Mouse (Mus musculus): ENCODE data around the gene Igdcc3. TPM values are rescaled to one million over a fixed set of nuclear protein-coding genes. Genes with fewer than 3 reads are reported as not detected.
"Not testable (repeated sequence)": the region's sequence is repeated elsewhere in the genome, so short reads cannot be mapped to it uniquely, and the experiment has no call there.

Igdcc3 gene
- polyA plus RNA-seq, 1 experiment = not detected

DNA sequence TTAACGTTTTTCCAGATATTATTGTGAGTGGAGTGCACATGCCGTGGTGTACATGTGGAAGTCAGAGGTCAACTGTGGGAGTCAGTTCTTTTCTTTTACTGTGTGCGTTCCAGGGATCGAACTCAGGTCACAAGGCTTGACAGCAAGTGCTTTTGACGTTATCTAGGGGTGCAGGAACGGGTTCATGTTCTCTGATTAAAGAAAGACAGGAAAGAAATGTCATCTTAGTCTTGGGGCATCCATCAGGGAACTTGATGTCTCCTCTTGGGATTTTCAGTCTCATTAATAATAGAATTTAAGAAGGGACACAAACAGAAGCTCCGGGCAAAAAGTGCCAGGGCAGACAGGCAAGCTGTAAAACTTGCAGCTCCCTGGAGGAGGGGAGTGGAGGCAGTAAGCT, 58.7 kb downstream of the Igdcc3 start:
- WGBS = 58% methylated on average over 7 of the region's 7 CpGs

DNA sequence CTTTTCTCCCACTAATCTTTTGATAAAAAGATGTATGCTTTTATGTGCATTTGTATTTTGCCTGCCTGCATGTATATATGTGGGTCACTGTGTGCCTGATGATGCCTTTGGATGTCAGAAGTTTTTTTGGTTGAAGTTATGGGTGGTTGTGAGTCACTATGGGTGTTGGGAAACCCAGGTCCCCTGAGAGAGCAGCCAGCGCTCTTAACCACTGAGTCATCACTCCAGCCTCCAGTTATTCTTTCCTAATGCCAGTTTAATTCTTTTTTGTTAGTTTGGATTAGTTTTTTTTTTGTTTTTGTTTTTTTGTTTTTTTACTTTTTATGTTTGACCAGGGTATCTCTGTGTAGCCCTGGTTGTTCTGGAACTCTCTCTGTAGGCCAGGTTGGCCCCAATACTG, 59.6 kb downstream of the Igdcc3 start:
- no peak for DNase-seq (ENCODE audit: low read depth, low spot score)
- 50% methylated on average over 1 of the region's 1 CpGs for WGBS

More for the DNA sequence above, 58.7 kb downstream of the Igdcc3 start:
- no peak for DNase-seq (ENCODE audit: low read depth, low spot score)

DNA sequence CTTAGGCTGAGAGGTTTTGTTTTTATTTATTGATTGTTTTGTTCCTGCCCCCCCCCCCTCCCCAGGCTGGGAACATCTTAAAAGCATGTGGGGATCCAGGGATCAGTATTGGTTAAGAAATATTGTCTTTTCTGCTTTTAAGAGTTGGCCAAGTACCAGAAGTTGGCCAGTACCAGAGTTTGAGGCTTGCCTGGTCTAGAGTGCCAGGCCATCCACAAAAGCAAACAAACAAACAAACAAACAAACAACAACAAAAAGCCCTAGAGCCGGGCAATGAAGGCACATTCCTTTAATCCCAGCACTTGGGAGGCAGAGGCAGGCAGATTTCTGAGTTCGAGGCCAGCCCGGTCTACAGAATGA, 60.0 kb downstream of the Igdcc3 start:
- no peak for DNase-seq (ENCODE audit: low read depth, low spot score)
- WGBS = 41% methylated on average over 3 of the region's 3 CpGs

DNA sequence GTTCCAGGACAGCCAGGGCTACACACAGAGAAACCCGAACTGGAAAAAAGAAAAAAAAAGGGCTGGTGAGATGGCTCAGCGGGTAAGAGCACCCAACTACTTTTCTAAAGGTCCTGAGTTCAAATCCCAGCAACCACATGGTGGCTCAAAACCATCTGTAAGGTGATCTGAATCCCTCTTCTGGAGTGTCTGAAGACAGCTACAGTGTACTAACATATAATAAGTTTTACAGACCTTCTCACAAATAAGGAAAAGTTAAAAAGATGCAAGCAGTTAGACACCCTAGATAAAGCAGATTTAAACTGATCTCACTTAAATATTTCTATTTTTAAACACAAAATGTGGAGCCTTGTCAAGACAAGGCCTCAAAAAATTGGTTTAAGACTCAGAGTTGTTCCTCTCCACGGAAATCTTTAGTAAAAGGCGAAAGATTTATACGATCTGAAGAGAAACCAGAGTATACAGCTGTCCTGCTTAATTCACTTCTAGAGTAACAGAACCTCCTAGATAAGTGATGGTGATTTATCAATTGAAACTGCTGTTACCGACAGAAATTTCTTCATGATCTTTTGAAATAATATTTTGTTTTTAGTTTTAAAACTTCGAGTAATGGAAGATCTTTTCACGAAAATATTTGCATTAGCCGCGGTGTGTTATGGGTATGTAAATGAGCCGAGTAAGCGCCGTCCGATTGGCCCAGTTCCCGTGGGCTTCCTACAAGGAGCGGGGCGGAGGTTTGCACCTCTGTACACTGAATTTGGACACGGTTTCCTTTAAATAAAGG, 60.6 kb downstream of the Igdcc3 start:
- WGBS = 2% methylated on average over 18 of the region's 18 CpGs
- no peak for DNase-seq (ENCODE audit: low read depth, low spot score)

DNA sequence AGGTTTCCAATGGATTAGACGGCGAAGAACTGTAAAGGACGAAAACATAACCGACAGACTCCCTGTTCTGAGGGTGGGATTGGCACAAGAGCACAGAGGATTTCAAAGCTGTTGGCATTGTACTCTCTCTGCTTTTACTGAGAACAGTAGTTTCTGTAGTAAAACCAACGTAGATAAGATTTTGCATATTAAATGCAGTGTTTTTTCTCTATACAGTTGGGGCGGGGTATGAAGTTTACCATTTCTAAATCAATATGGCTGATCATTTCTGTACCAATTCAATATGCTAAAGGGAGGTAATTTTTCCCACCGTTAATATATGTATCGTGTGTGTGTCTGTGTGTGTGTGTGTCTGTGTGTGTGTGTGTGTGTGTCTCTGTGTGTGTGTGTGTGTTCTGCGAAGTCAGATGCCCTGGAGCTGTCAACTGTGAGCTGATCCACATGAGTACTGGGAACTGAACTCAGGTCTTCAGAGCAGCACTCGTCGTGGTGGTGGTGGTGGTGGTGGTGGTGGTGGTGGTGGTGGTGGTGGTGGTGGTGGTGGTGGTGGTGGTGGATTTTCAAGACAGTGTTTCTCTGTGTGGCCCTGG, 61.3 kb downstream of the Igdcc3 start:
- DNase-seq (ENCODE audit: low read depth, low spot score) = no peak
- WGBS = 14% methylated on average over 10 of the region's 11 CpGs

DNA sequence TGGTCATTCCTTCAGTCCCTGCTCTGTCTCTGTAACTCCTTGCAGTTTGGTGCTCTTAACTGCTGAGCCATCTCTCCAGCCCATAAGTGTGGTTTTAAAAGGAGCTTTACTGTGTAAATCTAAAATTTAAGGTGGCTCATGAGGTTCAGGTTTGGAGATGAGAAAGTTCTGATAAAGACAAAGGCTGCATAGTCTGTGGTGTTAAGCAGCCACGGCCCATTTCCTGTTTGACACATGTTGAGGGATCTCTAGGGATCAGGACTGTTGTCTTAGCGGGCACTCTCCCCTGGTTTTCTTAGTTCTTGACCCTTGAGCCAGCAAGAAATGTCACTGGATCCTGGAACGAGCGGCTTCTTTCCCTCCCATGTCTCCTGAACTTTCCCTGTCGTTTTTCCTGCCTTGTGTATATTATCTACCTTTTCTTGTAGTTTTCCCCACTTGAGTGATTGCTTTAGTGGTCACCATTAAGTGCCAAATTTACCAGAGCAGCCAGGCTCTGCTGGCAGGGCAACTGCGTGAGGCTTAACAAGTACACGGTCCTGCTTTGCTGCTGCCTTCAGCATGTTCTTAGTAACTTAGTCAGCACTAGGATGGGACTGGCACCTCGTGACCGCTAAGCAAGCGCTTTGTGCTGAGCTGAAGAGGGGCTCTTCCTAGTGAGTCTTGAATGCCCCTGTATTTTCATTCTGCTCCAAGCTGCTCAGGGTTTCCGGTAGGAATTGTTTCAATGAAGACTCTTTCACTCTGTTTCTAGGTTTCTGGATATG, 64.2 kb downstream of the Igdcc3 start:
- no peak for DNase-seq (ENCODE audit: low read depth, low spot score)
- WGBS = 70% methylated on average over 11 of the region's 11 CpGs

DNA sequence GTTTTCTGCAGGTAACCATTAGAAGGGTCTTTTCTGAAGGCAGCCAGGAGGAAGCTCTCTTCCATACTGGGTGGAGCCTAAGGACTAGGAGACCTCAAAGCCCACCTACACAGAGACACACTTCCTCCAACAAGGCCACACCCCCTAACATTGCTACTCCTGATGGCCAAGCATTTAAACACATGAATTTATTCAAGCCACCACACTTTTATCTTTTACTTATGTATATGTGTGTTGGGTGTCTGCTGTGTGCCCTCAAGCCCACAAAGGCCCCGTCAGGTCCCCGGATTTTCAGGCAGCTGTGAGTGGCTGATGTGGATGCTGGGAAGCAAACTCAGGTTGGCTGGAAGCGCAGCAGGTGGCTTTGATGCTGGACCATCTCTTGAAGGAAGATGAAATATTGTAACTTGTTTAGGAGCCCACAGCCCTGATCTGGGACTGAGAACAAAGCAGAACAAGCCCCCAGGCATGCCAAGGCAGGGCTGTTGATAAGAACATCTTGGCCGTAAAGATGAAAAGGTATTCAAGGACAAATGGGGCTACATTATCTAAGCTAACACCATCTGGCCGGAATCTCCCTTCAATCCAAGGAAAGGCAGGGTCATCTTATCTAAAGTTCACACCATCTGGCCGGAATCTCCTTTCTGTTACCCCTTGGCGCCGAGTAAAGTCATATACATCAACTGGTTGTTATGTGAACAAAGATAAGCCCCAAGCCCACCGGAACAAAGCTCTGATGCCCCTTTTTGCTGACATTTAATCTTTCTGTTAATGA, 66.2 kb downstream of the Igdcc3 start:
- WGBS = 91% methylated on average over 9 of the region's 9 CpGs
- DNase-seq (ENCODE audit: low read depth, low spot score) = not testable (repeated sequence)

DNA sequence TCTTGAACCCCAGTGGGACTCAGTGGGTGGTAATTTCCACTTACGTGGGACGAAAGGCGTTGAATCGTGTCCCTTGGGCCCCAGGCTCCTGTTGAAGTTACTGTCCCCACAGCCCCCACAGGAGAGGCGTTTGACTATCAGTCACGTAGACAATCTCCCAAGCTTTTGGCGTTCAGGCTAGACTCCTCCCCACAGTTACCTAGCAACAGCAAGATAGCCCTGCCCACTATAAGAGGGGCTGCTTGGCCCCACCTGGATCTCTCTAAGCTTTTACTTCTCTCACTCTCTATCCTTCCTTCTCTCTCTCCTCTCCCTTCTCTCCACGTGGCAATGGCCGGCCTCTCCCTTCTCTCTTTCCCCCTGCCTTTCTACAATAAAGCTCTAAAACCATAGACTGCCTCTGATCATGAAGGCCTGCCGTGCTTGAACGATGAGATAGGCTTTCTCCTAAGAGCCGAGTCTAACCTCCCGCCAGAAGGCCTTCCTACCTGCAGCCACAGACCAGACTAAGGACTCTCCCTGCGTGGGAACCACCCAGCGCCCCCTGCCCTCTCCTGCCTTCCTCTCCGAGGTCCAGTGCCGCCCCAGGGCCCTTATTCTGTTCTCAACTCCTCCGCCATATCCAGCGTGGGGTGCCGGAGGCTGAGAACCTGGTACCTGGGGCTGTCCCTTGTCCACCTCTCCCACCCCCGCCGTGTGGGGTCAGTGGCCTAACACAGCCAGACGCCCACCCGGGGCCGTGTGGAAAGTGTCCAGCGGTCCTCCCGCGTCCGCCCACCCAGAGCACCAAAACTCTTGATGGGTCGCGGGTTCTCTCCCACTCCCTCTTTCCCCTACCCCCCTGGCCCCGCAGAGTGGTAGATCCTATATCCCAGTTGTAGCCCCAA, 67.5 kb downstream of the Igdcc3 start:
- WGBS = 94% methylated on average over 32 of the region's 32 CpGs
- no peak for DNase-seq (ENCODE audit: low read depth, low spot score)

DNA sequence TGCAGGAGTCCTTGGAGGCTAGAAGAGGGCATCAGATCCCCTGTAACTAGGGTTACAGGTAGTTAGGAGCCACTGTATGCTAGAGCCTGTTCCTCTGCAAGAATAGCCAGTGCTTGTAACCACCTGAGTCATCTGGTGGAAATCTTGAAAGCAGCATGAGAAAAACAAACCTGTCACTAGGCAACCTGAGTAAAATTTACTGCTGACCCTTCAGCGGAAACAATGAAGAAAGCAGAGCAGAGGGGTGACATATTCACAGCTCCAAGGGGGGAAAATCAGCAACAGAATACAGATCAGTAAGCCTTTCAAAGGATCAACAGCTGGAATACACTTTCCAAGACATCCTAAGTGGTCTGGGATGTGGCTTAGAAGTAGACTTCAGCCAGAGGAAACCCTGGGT, 70.6 kb downstream of the Igdcc3 start:
- 50% methylated on average over 1 of the region's 1 CpGs for WGBS
- DNase-seq (ENCODE audit: low read depth, low spot score) = no peak

DNA sequence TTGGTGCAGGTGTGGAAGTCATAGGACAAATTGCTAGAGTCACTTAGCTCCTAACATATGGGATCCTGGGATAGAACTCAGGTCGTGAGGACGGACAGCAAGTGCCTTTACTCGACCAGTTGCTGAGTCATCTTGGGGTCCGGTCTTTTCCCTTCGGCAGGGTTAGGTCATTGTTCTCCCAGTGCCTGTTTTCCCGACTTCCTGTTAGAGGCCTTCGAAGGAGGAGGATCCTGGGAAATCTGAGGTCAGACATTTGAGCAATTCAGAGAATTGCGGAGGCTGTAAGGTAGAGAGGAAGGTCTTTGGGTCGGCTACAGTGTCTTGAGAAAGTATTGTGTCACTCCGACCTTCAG, 73.4 kb downstream of the Igdcc3 start:
- WGBS = 9% methylated on average over 10 of the region's 10 CpGs
- DNase-seq (ENCODE audit: low read depth, low spot score) = no peak

DNA sequence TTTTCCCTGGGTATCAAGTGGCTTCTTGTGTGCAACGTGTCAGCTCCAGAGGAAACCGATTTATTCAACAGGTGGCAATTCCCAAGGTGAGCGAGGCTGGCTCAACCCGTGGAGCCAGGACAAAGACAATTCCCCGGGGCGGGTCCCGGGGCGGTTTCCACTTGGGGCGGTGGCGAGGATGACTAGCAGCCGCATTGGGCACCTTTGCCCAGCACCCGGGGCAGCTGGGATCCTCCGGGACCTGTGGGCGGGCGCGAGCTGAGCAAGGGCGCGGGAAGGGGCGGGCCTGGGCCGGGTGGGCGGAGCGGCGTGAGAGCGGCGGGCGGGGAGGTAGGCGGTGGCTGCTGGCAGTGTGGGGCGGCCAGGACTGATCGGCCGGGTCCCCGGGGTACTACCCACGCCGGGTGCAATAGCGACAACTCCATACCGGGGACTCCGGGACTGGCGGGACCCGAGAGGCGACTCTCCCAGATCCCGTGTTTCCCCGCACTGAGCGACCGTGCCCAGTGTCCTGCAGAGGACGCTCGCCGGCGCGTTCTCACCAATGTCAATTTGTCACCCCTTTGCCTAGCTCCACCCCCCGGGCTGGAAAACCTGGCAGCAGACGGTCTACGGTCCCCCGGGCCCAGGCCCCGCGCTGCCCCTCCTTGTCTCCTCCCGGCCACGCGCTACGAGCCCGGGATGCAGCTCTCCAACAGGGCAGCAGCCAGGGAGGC, 73.9 kb downstream of the Igdcc3 start:
- under 1% methylated on average over 55 of the region's 59 CpGs for WGBS
- peak; percentile 94 for DNase-seq (ENCODE audit: low read depth, low spot score)

DNA sequence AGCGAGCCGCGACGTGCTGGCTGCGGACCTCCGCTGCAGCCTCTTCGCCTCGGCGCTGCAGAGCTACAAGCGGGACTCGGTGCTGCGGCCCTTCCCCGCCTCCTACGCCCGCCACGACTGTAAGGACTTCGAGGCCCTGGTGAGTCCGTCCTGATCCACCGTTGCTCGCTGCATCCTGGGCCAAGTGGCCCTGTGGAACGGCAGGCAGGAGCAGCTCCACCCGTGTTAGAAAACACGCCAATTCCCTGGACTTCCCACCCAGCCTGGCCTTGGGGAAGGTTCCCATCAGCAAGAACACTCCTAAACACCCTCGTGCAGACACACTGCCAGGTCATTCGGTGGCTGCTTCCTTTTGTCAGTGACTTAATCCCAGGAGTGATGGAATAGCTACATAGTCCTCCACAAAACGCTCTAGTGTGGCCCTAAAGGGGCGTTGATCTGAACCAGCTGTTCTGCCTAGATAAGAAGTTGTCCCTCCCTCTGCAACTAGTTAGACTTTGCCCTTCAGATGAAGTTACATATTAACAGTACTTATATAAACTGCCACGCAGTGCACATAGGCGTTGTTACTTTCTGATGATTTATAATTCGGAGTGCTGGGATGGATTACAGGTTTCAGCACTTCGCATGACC, 74.6 kb downstream of the Igdcc3 start:
- 3% methylated on average over 31 of the region's 31 CpGs for WGBS
- no peak for DNase-seq (ENCODE audit: low read depth, low spot score)

DNA sequence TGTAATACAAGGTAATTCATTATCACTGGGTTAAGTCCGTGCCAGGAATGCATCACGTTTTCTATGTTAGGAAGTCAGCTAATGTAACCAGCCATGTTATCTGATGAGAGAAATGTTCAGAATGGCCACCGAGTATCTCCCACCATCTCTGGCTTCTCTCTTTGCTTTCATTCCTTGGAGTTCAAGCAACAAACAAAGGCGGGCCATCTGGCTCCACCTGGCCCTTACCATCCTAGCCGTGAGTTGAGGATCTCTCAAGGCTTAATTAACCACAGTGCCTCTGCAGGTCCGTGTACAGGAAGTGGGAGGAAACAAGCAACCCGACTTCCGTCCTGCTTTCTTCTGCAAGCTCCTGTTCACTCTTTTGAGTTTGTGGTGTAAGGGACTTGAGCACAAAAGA, 76.0 kb downstream of the Igdcc3 start:
- no peak for DNase-seq (ENCODE audit: low read depth, low spot score)
- WGBS = 30% methylated on average over 8 of the region's 8 CpGs

DNA sequence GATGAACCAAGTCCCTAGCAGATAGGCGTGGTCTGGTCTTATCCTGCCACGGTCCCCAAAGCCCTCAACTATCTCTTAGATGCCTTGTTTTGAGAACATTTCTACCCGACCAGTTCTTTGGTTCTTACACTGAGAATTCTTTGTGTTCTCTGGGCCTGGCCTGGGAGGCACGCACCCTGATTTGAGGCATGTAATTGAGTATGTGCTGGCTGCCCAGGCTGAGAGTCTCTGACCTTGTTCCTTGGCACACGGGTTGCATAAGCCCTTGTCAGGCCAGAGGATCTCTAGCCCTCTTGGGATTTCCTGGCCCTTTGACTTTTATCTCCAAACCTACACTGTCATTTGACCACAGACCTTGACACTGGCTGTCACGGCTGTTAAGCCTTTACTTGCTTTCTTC, 76.7 kb downstream of the Igdcc3 start:
- no peak for DNase-seq (ENCODE audit: low read depth, low spot score)
- WGBS = 28% methylated on average over 6 of the region's 6 CpGs

DNA sequence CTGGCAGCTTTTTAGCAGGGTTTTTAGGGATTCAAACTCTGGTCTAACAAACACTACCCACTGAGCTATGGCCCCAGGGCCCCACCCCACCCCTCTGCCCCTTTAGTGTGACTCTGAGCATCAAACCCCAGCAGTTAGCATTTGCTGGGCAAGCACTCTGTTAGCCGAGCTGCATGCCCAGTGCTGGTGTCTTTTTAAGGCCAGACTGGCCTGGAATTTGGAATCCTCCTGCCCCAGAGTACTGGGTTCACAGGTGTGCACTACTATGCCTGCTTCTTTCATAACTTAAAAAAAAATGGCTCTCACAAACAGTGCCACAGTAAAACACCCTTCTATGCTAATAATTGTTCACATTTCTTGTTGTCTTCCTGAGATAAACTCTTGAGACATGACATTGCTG, 77.9 kb downstream of the Igdcc3 start:
- DNase-seq (ENCODE audit: low read depth, low spot score) = no peak
- WGBS = 78% methylated on average over 1 of the region's 1 CpGs

DNA sequence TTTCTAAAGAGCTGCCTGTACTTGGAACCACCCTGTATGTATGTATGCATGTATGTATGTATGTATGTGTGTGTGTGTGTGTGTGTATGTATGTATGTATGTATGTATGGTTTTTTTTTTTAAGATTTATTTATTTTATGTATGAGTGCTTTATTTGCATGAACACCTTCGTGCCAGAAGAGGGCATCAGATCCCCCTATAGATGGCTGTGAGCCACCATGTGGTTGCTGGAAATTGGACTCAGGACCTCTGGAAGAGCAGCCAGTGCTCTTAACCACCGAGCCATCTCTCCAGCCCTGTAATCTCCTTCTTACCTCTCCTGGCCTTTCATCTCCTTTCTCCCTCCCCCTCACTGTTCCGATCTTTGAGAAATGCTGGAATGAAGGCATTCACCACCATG, 79.4 kb downstream of the Igdcc3 start:
- DNase-seq (ENCODE audit: low read depth, low spot score) = not testable (repeated sequence)
- 42% methylated on average over 3 of the region's 3 CpGs for WGBS

DNA sequence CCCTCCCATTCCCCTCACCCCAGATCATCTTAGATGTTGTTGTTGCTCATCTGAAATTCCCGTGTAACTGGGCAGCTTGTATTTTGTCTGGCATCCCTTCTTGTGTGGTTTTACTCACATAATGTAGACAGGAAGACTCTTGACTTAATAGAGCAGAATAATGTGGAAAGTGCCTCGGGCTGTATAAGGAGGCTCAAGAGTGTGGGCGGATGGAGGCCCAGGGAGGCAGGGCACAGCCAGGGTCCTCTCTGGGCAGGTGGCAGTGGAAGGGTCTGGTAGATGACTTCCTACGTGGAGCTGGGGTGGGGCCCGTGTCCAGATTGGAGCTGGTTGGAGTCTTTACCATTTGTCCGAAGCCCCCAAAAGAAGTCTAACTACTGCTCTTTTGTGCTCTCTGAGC, 82.9 kb downstream of the Igdcc3 start:
- no peak for DNase-seq (ENCODE audit: low read depth, low spot score)
- WGBS = 85% methylated on average over 6 of the region's 6 CpGs

DNA sequence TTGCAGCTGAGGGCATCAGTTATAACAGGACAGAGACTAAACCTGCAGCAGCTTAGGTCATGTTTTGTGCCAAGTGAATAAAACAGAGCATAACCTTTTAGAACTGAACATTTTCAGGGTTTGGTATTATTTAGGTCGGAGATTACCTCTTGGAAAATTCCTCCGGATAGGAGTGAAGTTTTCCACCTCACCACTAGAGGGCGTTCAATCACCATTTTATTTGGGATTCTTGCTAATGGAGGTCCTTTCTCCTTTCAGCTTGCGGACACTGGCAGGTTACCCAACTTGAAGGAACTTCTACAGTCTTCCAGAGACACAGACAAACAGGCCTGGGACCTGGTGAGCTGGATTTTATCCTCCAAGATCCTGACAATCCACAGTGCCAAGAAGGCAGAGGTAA, 84.8 kb downstream of the Igdcc3 start:
- DNase-seq (ENCODE audit: low read depth, low spot score) = no peak
- WGBS = 47% methylated on average over 4 of the region's 4 CpGs
